Mouse (Mus musculus): ENCODE measurements around the gene Amdhd1. TPM values are rescaled to one million over a fixed set of nuclear protein-coding genes. Genes with fewer than 3 reads are reported as not detected.

The Amdhd1 gene
- total and polyA plus RNA-seq, 3 experiments = not detected

DNA sequence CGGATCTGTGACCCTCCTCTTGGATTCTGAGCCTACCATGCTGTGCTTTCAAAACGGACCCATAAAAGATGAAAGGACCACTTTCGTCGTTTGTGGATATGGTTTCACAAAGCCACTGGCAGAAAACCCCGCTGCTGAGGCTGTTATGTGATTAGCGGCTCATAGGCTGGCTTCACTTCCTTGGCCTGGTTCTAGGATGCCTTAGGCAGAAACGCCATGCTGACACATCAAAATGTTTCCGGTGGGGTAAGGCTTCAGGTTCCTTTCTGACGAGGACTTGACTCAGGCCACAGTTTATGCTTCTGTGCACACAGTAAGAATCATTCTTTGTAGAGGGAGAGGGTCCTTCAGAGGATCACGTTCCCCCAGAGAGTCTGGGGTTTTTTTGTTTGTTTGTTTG lies 39.0 kb downstream of the Amdhd1 start:
- Histone ChIP-seq H3K36me3 (ENCODE audit: control insufficient read depth in 1 of 2, insufficient read depth in 2 of 2, low read length in 2 of 2) (no peaks in the 10 kb centered on the region), H3K27me3 (ENCODE audit: control insufficient read depth in 1 of 2, insufficient read depth in 2 of 2, low read length in 2 of 2) (no peaks in the 10 kb centered on the region; a peak in 1 of 4 replicates), H3K27ac (ENCODE audit: control insufficient read depth, low read depth, low read length) (no peak overlapping the region), H3K79me2 (ENCODE audit: control insufficient read depth, insufficient read depth, low read length, poor library complexity) (no peaks in the 10 kb centered on the region), H3K4me3 (ENCODE audit: control insufficient read depth in 1 of 2, insufficient read depth in 1 of 2, low read depth in 2 of 2, low read length in 2 of 2) (no peak overlapping the region), H3K4me1 (ENCODE audit: control insufficient read depth in 1 of 2, insufficient read depth in 2 of 2, low read length in 2 of 2) (no peaks in the 10 kb centered on the region), H3K9ac (ENCODE audit: control insufficient read depth, low read depth, low read length, poor library complexity, severe bottlenecking) (no peak overlapping the region), H3K9me3 (replicated peaks; ENCODE audit: insufficient read depth, low read length) (no peaks in the 10 kb centered on the region)
- TF ChIP-seq CHD2 (IDR thresholded peaks at IDR 0.05; ENCODE audit: low read length) (no peak), TAL1 (IDR thresholded peaks at IDR 0.05; ENCODE audit: low read length) (no peak), NELFE (IDR thresholded peaks at IDR 0.05; ENCODE audit: low read depth, low read length) (no peak), MAX (IDR thresholded peaks at IDR 0.05; ENCODE audit: low read length) (no peak), CTCF (IDR thresholded peaks at IDR 0.05 in 2 of 3, conservative IDR thresholded peaks at IDR 0.05 in 1 of 3; ENCODE audit: control insufficient read depth in 1 of 3, insufficient read depth in 1 of 3, low read depth in 2 of 3, low read length in 3 of 3, poor library complexity in 1 of 3, severe bottlenecking in 1 of 3) (no peak), MYC (IDR thresholded peaks at IDR 0.05; ENCODE audit: low read depth, low read length) (no peak), USF1 (IDR thresholded peaks at IDR 0.05; ENCODE audit: low read depth, low read length) (no peak), TCF12 (IDR thresholded peaks at IDR 0.05; ENCODE audit: low read depth, low read length) (no peak), ZC3H11A (IDR thresholded peaks at IDR 0.05; ENCODE audit: low read depth, low read length) (no peak), HCFC1 (IDR thresholded peaks at IDR 0.05; ENCODE audit: low read depth, low read length) (no peak), CHD1 (IDR thresholded peaks at IDR 0.05; ENCODE audit: low read depth, low read length) (no peak), MAZ (IDR thresholded peaks at IDR 0.05; ENCODE audit: low read depth, low read length) (no peak), UBTF (IDR thresholded peaks at IDR 0.05; ENCODE audit: borderline replicate concordance, insufficient read depth, low read depth, low read length) (no peak)
- no peak for DNase-seq (ENCODE audit: low read depth, low spot score)

DNA sequence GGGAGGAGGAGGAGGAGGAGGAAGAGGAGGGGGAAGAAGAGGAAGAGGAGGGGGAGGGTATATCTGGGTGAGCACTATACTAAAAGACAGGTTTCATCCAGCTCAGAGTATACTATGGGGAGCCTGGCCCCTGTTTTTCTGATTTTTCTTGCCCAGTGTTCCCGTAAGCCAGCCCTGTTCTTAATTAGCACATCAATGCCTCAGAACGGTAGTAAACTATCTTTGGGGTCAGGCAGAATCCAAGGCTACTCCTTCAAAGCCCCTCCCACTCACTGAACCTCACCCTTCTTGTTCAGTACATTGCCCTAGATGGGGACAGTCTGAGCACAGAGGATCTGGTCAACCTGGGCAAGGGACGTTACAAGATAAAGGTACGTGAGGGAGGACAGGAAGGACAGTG lies 49.4 kb downstream of the Amdhd1 start:
- no peak overlapping the region for H3K27ac ChIP-seq (ENCODE audit: control insufficient read depth, low read depth, low read length)
- no peak for DNase-seq (ENCODE audit: low read depth, low spot score)
- H3K9me3 ChIP-seq (replicated peaks; ENCODE audit: insufficient read depth, low read length) = no peaks in the 10 kb centered on the region
- H3K27me3 ChIP-seq (ENCODE audit: control insufficient read depth in 1 of 2, insufficient read depth in 2 of 2, low read length in 2 of 2) = no peaks in the 10 kb centered on the region
- no peaks in the 10 kb centered on the region for H3K79me2 ChIP-seq (ENCODE audit: control insufficient read depth, insufficient read depth, low read length, poor library complexity)
- no peak overlapping the region for H3K4me3 ChIP-seq (ENCODE audit: control insufficient read depth in 1 of 2, insufficient read depth in 1 of 2, low read depth in 2 of 2, low read length in 2 of 2)
- no peaks in the 10 kb centered on the region; a peak in 1 of 4 replicates for H3K36me3 ChIP-seq (ENCODE audit: control insufficient read depth in 1 of 2, insufficient read depth in 2 of 2, low read length in 2 of 2)
- no peak for TF ChIP-seq MAFK (IDR thresholded peaks at IDR 0.05; ENCODE audit: borderline replicate concordance, low read depth, low read length)
- TF ChIP-seq USF1 (IDR thresholded peaks at IDR 0.05; ENCODE audit: low read depth, low read length) = no peak
- TF ChIP-seq UBTF (IDR thresholded peaks at IDR 0.05; ENCODE audit: borderline replicate concordance, insufficient read depth, low read depth, low read length) = no peak
- no peak for TF ChIP-seq MYC (IDR thresholded peaks at IDR 0.05; ENCODE audit: low read depth, low read length)
- no peak for TF ChIP-seq CTCF (IDR thresholded peaks at IDR 0.05 in 2 of 3, conservative IDR thresholded peaks at IDR 0.05 in 1 of 3; ENCODE audit: control insufficient read depth in 1 of 3, insufficient read depth in 1 of 3, low read depth in 2 of 3, low read length in 3 of 3, poor library complexity in 1 of 3, severe bottlenecking in 1 of 3)
- no peak for TF ChIP-seq USF2 (IDR thresholded peaks at IDR 0.05; ENCODE audit: borderline replicate concordance in 1 of 2, insufficient read depth in 1 of 2, low read depth in 1 of 2, low read length in 2 of 2)
- no peak for TF ChIP-seq MEF2A (IDR thresholded peaks at IDR 0.05; ENCODE audit: extremely low read depth, insufficient replicate concordance, low read depth, low read length, poor library complexity, severe bottlenecking)
- TF ChIP-seq MAX (IDR thresholded peaks at IDR 0.05; ENCODE audit: low read length) = no peak
- TF ChIP-seq HCFC1 (IDR thresholded peaks at IDR 0.05; ENCODE audit: low read depth, low read length) = no peak
- TF ChIP-seq ZC3H11A (IDR thresholded peaks at IDR 0.05; ENCODE audit: low read depth, low read length) = no peak
- no peak for TF ChIP-seq BHLHE40 (IDR thresholded peaks at IDR 0.05; ENCODE audit: borderline replicate concordance, low read depth, low read length)
- TF ChIP-seq MXI1 (IDR thresholded peaks at IDR 0.05; ENCODE audit: low read depth, low read length) = no peak
- TF ChIP-seq NELFE (IDR thresholded peaks at IDR 0.05; ENCODE audit: low read depth, low read length) = no peak
- TF ChIP-seq SIN3A (IDR thresholded peaks at IDR 0.05; ENCODE audit: low read length) = no peak
- no peak for TF ChIP-seq POLR2AphosphoS5 (IDR thresholded peaks at IDR 0.05; ENCODE audit: borderline replicate concordance, low read depth, low read length)
- no peak for TF ChIP-seq JUND (IDR thresholded peaks at IDR 0.05; ENCODE audit: low read depth, low read length)
- TF ChIP-seq TCF12 (IDR thresholded peaks at IDR 0.05; ENCODE audit: low read depth, low read length) = no peak
- TF ChIP-seq ELF1 (IDR thresholded peaks at IDR 0.05; ENCODE audit: low read depth, low read length) = no peak
- no peak for TF ChIP-seq MAZ (IDR thresholded peaks at IDR 0.05; ENCODE audit: low read depth, low read length)
- no peaks in the 10 kb centered on the region; a peak in 1 of 4 replicates for H3K4me1 ChIP-seq (ENCODE audit: control insufficient read depth in 1 of 2, insufficient read depth in 2 of 2, low read length in 2 of 2)
- no peak overlapping the region for H3K9ac ChIP-seq (ENCODE audit: control insufficient read depth, low read depth, low read length, poor library complexity, severe bottlenecking)
